Mouse (Mus musculus): ENCODE results near the gene Anks1b. TPM values are rescaled to one million over a fixed set of nuclear protein-coding genes. Genes with fewer than 3 reads are reported as not detected.

Anks1b gene
- polyA plus RNA-seq, 1 experiment from 2014 or later = 52.2 TPM

GRCm38 (mm10) chr10:90728401-90729358 is 855.4 kb downstream of the Anks1b start:
- Histone ChIP-seq H3K36me3 (no peaks in the 10 kb centered on the region), H3K4me1 (replicated peaks) (peaks cover 18% of the 10 kb centered on the region), H3K27ac (no peak overlapping the region), H3K4me3 (peak overlapping the region; percentile 25; the same call in 1 of the 2 replicates), H3K4me2 (peak overlapping the region; percentile 57), H3K27me3 (peaks cover 10% of the 10 kb centered on the region), H3K9me3 (no peaks in the 10 kb centered on the region), H3K9ac (peak overlapping the region; percentile 60)
- ATAC-seq (ENCODE audit: low FRiP score) = peak; percentile 73
- WGBS = 29% methylated on average over 22 of the region's 22 CpGs

GRCm38 (mm10) chr10:90729527-90729926 is 856.2 kb downstream of the Anks1b start:
- Histone ChIP-seq H3K4me2 (peak overlapping the region; percentile 57), H3K27me3 (peaks cover 10% of the 10 kb centered on the region), H3K36me3 (no peaks in the 10 kb centered on the region), H3K4me1 (replicated peaks) (peaks cover 13% of the 10 kb centered on the region), H3K9me3 (no peaks in the 10 kb centered on the region), H3K4me3 (no peak overlapping the region), H3K9ac (no peak overlapping the region), H3K27ac (no peak overlapping the region)
- 56% methylated on average over 10 of the region's 10 CpGs for WGBS
- no peak for ATAC-seq (ENCODE audit: low FRiP score)

- ATAC-seq (ENCODE audit: low FRiP score) = no peak
- H3K4me3 ChIP-seq = no peak overlapping the region
- no peak overlapping the region for H3K27ac ChIP-seq
- H3K9ac ChIP-seq = no peak overlapping the region
- 52% methylated on average over 4 of the region's 4 CpGs for WGBS
- H3K36me3 ChIP-seq = no peaks in the 10 kb centered on the region
- no peaks in the 10 kb centered on the region for H3K9me3 ChIP-seq
- H3K27me3 ChIP-seq = peaks cover 1% of the 10 kb centered on the region; the same call in 1 of the 2 replicates
- H3K4me2 ChIP-seq = no peak overlapping the region
- peaks cover 13% of the 10 kb centered on the region for H3K4me1 ChIP-seq (replicated peaks)
Measured at GRCm38 (mm10) chr10:90732823-90733222, 859.5 kb downstream of the Anks1b start.

GRCm38 (mm10) chr10:90733632-90734031 is 860.3 kb downstream of the Anks1b start:
- ATAC-seq (ENCODE audit: low FRiP score) = no peak

GRCm38 (mm10) chr10:90738475-90738874 is 865.2 kb downstream of the Anks1b start:
- WGBS = 88% methylated on average over 2 of the region's 2 CpGs
- Histone ChIP-seq H3K36me3 (no peaks in the 10 kb centered on the region), H3K4me1 (replicated peaks) (no peaks in the 10 kb centered on the region), H3K4me2 (no peak overlapping the region), H3K4me3 (no peak overlapping the region), H3K9me3 (no peaks in the 10 kb centered on the region), H3K27me3 (no peaks in the 10 kb centered on the region), H3K9ac (no peak overlapping the region), H3K27ac (no peak overlapping the region)
- ATAC-seq (ENCODE audit: low FRiP score) = no peak

More at GRCm38 (mm10) chr10:90733632-90734031, 860.3 kb downstream of the Anks1b start:
- H3K4me1 ChIP-seq (replicated peaks) = peaks cover 6% of the 10 kb centered on the region
- H3K36me3 ChIP-seq = no peaks in the 10 kb centered on the region
- H3K4me2 ChIP-seq = no peak overlapping the region
- H3K27ac ChIP-seq = no peak overlapping the region
- no peaks in the 10 kb centered on the region for H3K27me3 ChIP-seq
- H3K9ac ChIP-seq = no peak overlapping the region
- H3K9me3 ChIP-seq = no peaks in the 10 kb centered on the region
- no peak overlapping the region for H3K4me3 ChIP-seq
- 28% methylated on average over 5 of the region's 5 CpGs for WGBS

- Histone ChIP-seq H3K27ac (no peak overlapping the region), H3K9me3 (no peaks in the 10 kb centered on the region), H3K36me3 (no peaks in the 10 kb centered on the region), H3K4me1 (replicated peaks) (no peaks in the 10 kb centered on the region), H3K4me3 (no peak overlapping the region), H3K4me2 (no peak overlapping the region), H3K27me3 (no peaks in the 10 kb centered on the region), H3K9ac (no peak overlapping the region)
- WGBS = 87% methylated on average over 5 of the region's 5 CpGs
- no peak for ATAC-seq (ENCODE audit: low FRiP score)
Measured at GRCm38 (mm10) chr10:90740956-90741355, 867.6 kb downstream of the Anks1b start.

GRCm38 (mm10) chr10:90751889-90752288 is 878.6 kb downstream of the Anks1b start:
- no peaks in the 10 kb centered on the region for H3K9me3 ChIP-seq
- 59% methylated on average over 5 of the region's 5 CpGs for WGBS
- H3K4me1 ChIP-seq (replicated peaks) = peaks cover 9% of the 10 kb centered on the region; the same call in 1 of the 2 replicates
- H3K27me3 ChIP-seq = no peaks in the 10 kb centered on the region
- no peak overlapping the region for H3K9ac ChIP-seq
- no peak for ATAC-seq (ENCODE audit: low FRiP score)
- H3K4me2 ChIP-seq = no peak overlapping the region
- H3K27ac ChIP-seq = peak overlapping the region; percentile 62
- no peaks in the 10 kb centered on the region for H3K36me3 ChIP-seq
- H3K4me3 ChIP-seq = no peak overlapping the region

- Histone ChIP-seq H3K4me1 (replicated peaks) (peaks cover 13% of the 10 kb centered on the region; the same call in 1 of the 2 replicates), H3K4me3 (no peak overlapping the region), H3K9me3 (no peaks in the 10 kb centered on the region), H3K4me2 (no peak overlapping the region), H3K9ac (no peak overlapping the region), H3K36me3 (no peaks in the 10 kb centered on the region), H3K27me3 (no peaks in the 10 kb centered on the region), H3K27ac (no peak overlapping the region)
- ATAC-seq (ENCODE audit: low FRiP score) = no peak
- WGBS = 79% methylated on average over 9 of the region's 9 CpGs
Measured at GRCm38 (mm10) chr10:90753106-90753505, 879.8 kb downstream of the Anks1b start.

GRCm38 (mm10) chr10:90757773-90758172 is 884.5 kb downstream of the Anks1b start:
- Histone ChIP-seq H3K36me3 (no peaks in the 10 kb centered on the region), H3K27me3 (no peaks in the 10 kb centered on the region), H3K4me1 (replicated peaks) (peaks cover 10% of the 10 kb centered on the region; the same call in 1 of the 2 replicates), H3K9ac (no peak overlapping the region), H3K9me3 (no peaks in the 10 kb centered on the region), H3K4me3 (no peak overlapping the region), H3K4me2 (no peak overlapping the region), H3K27ac (no peak overlapping the region)
- 92% methylated on average over 4 of the region's 4 CpGs for WGBS
- ATAC-seq (ENCODE audit: low FRiP score) = no peak

GRCm38 (mm10) chr10:90759929-90760328 is 886.6 kb downstream of the Anks1b start:
- no peaks in the 10 kb centered on the region for H3K36me3 ChIP-seq
- no peak overlapping the region for H3K9ac ChIP-seq
- H3K4me1 ChIP-seq (replicated peaks) = peaks cover 10% of the 10 kb centered on the region; the same call in 1 of the 2 replicates
- H3K4me3 ChIP-seq = no peak overlapping the region
- H3K9me3 ChIP-seq = no peaks in the 10 kb centered on the region
- H3K27ac ChIP-seq = no peak overlapping the region
- no peak overlapping the region for H3K4me2 ChIP-seq
- no peak for ATAC-seq (ENCODE audit: low FRiP score)
- WGBS = 87% methylated on average over 5 of the region's 5 CpGs
- H3K27me3 ChIP-seq = no peaks in the 10 kb centered on the region

GRCm38 (mm10) chr10:90766261-90766660 is 893.0 kb downstream of the Anks1b start:
- WGBS = 56% methylated on average over 3 of the region's 3 CpGs
- Histone ChIP-seq H3K4me2 (no peak overlapping the region), H3K9me3 (no peaks in the 10 kb centered on the region), H3K4me1 (replicated peaks) (peaks cover 16% of the 10 kb centered on the region), H3K27me3 (no peaks in the 10 kb centered on the region), H3K27ac (no peak overlapping the region), H3K36me3 (no peaks in the 10 kb centered on the region), H3K9ac (no peak overlapping the region), H3K4me3 (no peak overlapping the region)
- ATAC-seq (ENCODE audit: low FRiP score) = no peak

- H3K9ac ChIP-seq = no peak overlapping the region
- no peak overlapping the region for H3K4me3 ChIP-seq
- 25% methylated on average over 11 of the region's 11 CpGs for WGBS
- H3K9me3 ChIP-seq = no peaks in the 10 kb centered on the region
- no peak overlapping the region for H3K4me2 ChIP-seq
- ATAC-seq (ENCODE audit: low FRiP score) = 0 out of 2 replicates have a peak, but pooled peaks have one; percentile 36
- H3K27me3 ChIP-seq = no peaks in the 10 kb centered on the region
- peaks cover 32% of the 10 kb centered on the region for H3K4me1 ChIP-seq (replicated peaks)
- H3K36me3 ChIP-seq = no peaks in the 10 kb centered on the region
- H3K27ac ChIP-seq = peak overlapping the region; percentile 35
Measured at GRCm38 (mm10) chr10:90770403-90770955, 897.2 kb downstream of the Anks1b start.

All from hindbrain, embryonic 13.5 days (tissue).